Mouse (Mus musculus): ENCODE results near the gene Tmem107. TPM values are rescaled to one million over a fixed set of nuclear protein-coding genes. Genes with fewer than 3 reads are reported as not detected.

Tmem107 gene
- total and polyA plus RNA-seq, 3 experiments = 22.6 to 31.3 (median 30.1) TPM

DNA sequence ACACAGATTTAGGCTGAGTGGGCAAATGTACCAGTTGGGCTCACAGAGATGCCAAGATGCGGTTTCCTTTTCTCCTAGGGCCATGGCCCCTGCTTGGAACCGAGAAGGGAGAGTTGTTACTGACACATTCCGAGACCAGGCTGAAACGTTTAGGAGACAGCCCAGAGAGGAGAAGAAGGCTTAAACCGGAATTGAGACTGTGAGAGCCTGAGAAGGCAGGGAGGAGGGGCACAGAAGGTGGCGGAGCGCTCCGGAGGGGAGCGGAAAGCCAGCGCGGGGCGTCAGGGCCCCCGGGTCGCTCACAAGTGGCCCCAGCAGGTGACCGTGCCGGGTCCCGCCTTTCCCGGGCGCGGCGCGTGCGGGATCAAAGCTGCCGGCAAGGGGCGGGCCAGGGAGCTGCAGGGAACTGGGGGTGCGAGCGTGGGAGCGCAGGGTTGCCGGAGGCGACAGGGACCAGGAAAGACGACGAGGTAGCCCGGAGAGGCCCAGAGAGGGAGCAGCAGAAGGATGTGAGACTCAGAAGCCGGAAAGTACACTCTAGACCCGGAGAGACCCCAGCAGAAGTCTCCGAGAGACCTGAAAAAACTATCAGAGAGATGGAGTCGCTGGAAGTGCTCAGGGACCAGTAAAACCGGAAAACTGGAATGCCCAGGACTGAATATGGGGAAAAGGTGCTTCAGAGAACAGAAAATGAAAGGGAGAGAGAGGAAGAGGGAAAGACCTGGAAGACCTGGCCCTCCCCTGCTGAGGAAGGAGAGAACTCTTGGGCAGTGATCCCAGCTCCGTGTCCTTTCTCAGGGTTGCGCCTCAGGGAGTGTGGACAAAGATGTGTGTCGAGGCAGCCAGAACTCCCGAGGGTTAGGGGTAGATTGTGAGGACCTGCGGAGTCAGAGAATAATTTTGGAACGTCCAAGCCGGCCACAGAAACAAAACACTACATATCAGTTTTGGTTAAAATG, 47.4 kb downstream of the Tmem107 start:
- no peak for DNase-seq (ENCODE audit: extremely low read depth)
- peaks cover 86% of the 10 kb centered on the region for H3K27me3 ChIP-seq (replicated peaks)
- H3K79me2 ChIP-seq (replicated peaks; ENCODE audit: control insufficient read depth, extremely low read depth, insufficient read depth, poor library complexity, severe bottlenecking) = no peaks in the 10 kb centered on the region
- H3K4me3 ChIP-seq (replicated peaks in 1 of 3; ENCODE audit: low read depth in 2 of 3, low read length in 2 of 3, poor library complexity in 1 of 3) = peak overlapping the region; percentile 62 to 90 (median 68)
- H3K4me1 ChIP-seq (ENCODE audit: control insufficient read depth in 1 of 2, insufficient read depth in 2 of 2) = peaks cover 2 to 42% of the 10 kb centered on the region in 2 experiments; a peak in 2 of 4 replicates
- H3K36me3 ChIP-seq (replicated peaks in 1 of 2; ENCODE audit: control insufficient read depth in 1 of 2, insufficient read depth in 1 of 2, low read length in 1 of 2) = no peaks in the 10 kb centered on the region
- peak overlapping the region; percentile 51 for H3K9ac ChIP-seq (ENCODE audit: insufficient read depth, low read depth)
- in situ Hi-C loops (cut with MboI; ENCODE audit: low pct_ligation_motif_present, low pct_unique_long_range_greater_than_20kb, low sequenced_read_pairs) = loop anchor here (5.0 kb wide), 1 partner anchor 56 kb away; no protein-coding TSS in a partner anchor
- H3K9me3 ChIP-seq (replicated peaks; ENCODE audit: low read length) = no peaks in the 10 kb centered on the region
- peak overlapping the region; percentile 89 for H3K4me2 ChIP-seq (ENCODE audit: insufficient read depth, low read depth, poor library complexity, severe bottlenecking)
- H3K27ac ChIP-seq (ENCODE audit: insufficient read depth, low read depth) = peak overlapping the region; percentile 26
- dilution Hi-C loops (cut with MboI; ENCODE audit: extremely low pct_ligation_motif_present, extremely low pct_unique_long_range_greater_than_20kb, low sequenced_read_pairs) = no loop called here
- TF ChIP-seq MXI1 (IDR thresholded peaks at IDR 0.05; ENCODE audit: low read depth, low read length) = peak; percentile 73
- peak; percentile 51 for TF ChIP-seq HCFC1 (IDR thresholded peaks at IDR 0.05; ENCODE audit: low read depth, low read length)
- peak; percentile 68 for TF ChIP-seq ELF1 (IDR thresholded peaks at IDR 0.05; ENCODE audit: low read depth, low read length)
- TF ChIP-seq RAD21 (IDR thresholded peaks at IDR 0.05; ENCODE audit: low read depth, low read length) = no peak; the same call in 1 of the 2 replicates
- TF ChIP-seq PAX5 (IDR thresholded peaks at IDR 0.05; ENCODE audit: low read length) = no peak
- 0 out of 2 replicates have a peak, but pooled peaks have one; percentile 40 for TF ChIP-seq POLR2A (IDR thresholded peaks at IDR 0.05; ENCODE audit: low read depth, low read length)
- TF ChIP-seq MYC (IDR thresholded peaks at IDR 0.05; ENCODE audit: low read depth, low read length) = no peak
- peak; percentile 16; the same call in 1 of the 2 replicates for TF ChIP-seq SMC3 (IDR thresholded peaks at IDR 0.05; ENCODE audit: low read depth, low read length)
- TF ChIP-seq IRF4 (IDR thresholded peaks at IDR 0.05; ENCODE audit: low read depth, low read length) = peak; percentile 86
- no peak for TF ChIP-seq USF1 (IDR thresholded peaks at IDR 0.05; ENCODE audit: low read depth, low read length)
- TF ChIP-seq CHD1 (IDR thresholded peaks at IDR 0.05; ENCODE audit: low read depth, low read length) = no peak
- no peak for TF ChIP-seq ZNF384 (IDR thresholded peaks at IDR 0.05; ENCODE audit: low read depth, low read length)
- no peak for TF ChIP-seq CTCF (conservative IDR thresholded peaks at IDR 0.05 in 1 of 2, IDR thresholded peaks at IDR 0.05 in 1 of 2; ENCODE audit: low read depth in 2 of 2, low read length in 2 of 2)
- TF ChIP-seq TCF12 (IDR thresholded peaks at IDR 0.05; ENCODE audit: low read depth, low read length) = peak; percentile 53; the same call in 1 of the 2 replicates
- no peak for TF ChIP-seq TBP (conservative IDR thresholded peaks at IDR 0.05; ENCODE audit: low read depth, low read length)
- TF ChIP-seq UBTF (IDR thresholded peaks at IDR 0.05; ENCODE audit: low read depth, low read length) = peak; percentile 67; the same call in 1 of the 2 replicates
- TF ChIP-seq RCOR1 (conservative IDR thresholded peaks at IDR 0.05; ENCODE audit: low read depth, low read length) = peak; percentile 90
- no peak for TF ChIP-seq ZMIZ1 (IDR thresholded peaks at IDR 0.05; ENCODE audit: low read depth, low read length)
- no peak for TF ChIP-seq E2F4 (IDR thresholded peaks at IDR 0.05; ENCODE audit: insufficient replicate concordance, low read depth, low read length)
- TF ChIP-seq USF2 (conservative IDR thresholded peaks at IDR 0.05; ENCODE audit: low read depth, low read length) = no peak
- peak; percentile 52 for TF ChIP-seq MEF2A (IDR thresholded peaks at IDR 0.05; ENCODE audit: borderline replicate concordance, low read depth, low read length)
- peak; percentile 28; the same call in 1 of the 2 replicates for TF ChIP-seq JUND (conservative IDR thresholded peaks at IDR 0.05; ENCODE audit: low read depth, low read length)
- TF ChIP-seq ZC3H11A (IDR thresholded peaks at IDR 0.05; ENCODE audit: low read depth, low read length) = no peak
- peak; percentile 72 for TF ChIP-seq MAZ (IDR thresholded peaks at IDR 0.05; ENCODE audit: low read depth, low read length)
- TF ChIP-seq MAFK (IDR thresholded peaks at IDR 0.05; ENCODE audit: insufficient replicate concordance, low read length) = no peak
- peak; percentile 33; the same call in 1 of the 2 replicates for TF ChIP-seq NRF1 (IDR thresholded peaks at IDR 0.05; ENCODE audit: low read depth, low read length)
- peak; percentile 49; the same call in 1 of the 2 replicates for TF ChIP-seq MAX (IDR thresholded peaks at IDR 0.05; ENCODE audit: low read length)
- peak; percentile 72 for TF ChIP-seq NELFE (IDR thresholded peaks at IDR 0.05; ENCODE audit: low read depth, low read length)
- TF ChIP-seq GABPA (IDR thresholded peaks at IDR 0.05; ENCODE audit: insufficient replicate concordance, low read depth, low read length) = no peak
- no peak for TF ChIP-seq KAT2A (IDR thresholded peaks at IDR 0.05; ENCODE audit: insufficient replicate concordance, low read length)
- no peak for TF ChIP-seq ZKSCAN1 (IDR thresholded peaks at IDR 0.05; ENCODE audit: borderline replicate concordance, low read depth, low read length)
- peak; percentile 65; the same call in 1 of the 2 replicates for TF ChIP-seq EP300 (IDR thresholded peaks at IDR 0.05; ENCODE audit: low read length)
- peak; percentile 83 for TF ChIP-seq SIN3A (IDR thresholded peaks at IDR 0.05; ENCODE audit: low read length)
- TF ChIP-seq POLR2AphosphoS2 (IDR thresholded peaks at IDR 0.05; ENCODE audit: low read depth, low read length) = no peak
- TF ChIP-seq CHD2 (IDR thresholded peaks at IDR 0.05; ENCODE audit: low read length) = peak; percentile 79
- TF ChIP-seq BHLHE40 (IDR thresholded peaks at IDR 0.05; ENCODE audit: low read depth, low read length) = peak; percentile 89
- TF ChIP-seq JUN (IDR thresholded peaks at IDR 0.05; ENCODE audit: insufficient read depth, low read depth, low read length) = peak; percentile 33; the same call in 1 of the 2 replicates
